Mouse (Mus musculus): ENCODE results near the gene Dsel. TPM values are rescaled to one million over a fixed set of nuclear protein-coding genes. Genes with fewer than 3 reads are reported as not detected.

Gene Dsel
- 1.3 TPM in 1 of 2 replicates, not detected in the other for polyA plus RNA-seq (2012; ENCODE audit: insufficient read depth, low replicate concordance)

- peaks cover 13% of the 10 kb centered on the region for H3K4me1 ChIP-seq
- no peaks in the 10 kb centered on the region for H3K36me3 ChIP-seq (replicated peaks; ENCODE audit: low read length)
- no peaks in the 10 kb centered on the region for H3K27me3 ChIP-seq (replicated peaks)
- no peak for TF ChIP-seq FLI1 (IDR thresholded peaks at IDR 0.05; ENCODE audit: low read length)
- TF ChIP-seq GATA1 (IDR thresholded peaks at IDR 0.05; ENCODE audit: borderline replicate concordance, low read length): no peak
- no peaks in the 10 kb centered on the region for H3K9me3 ChIP-seq
- H3K4me3 ChIP-seq (replicated peaks): peak within 1 kb of the TSS; percentile 93
These were observed at the start of gene Dsel for GRCm38 (mm10) chr1:111864779-111865165. Dsel (minus strand) TSS chr1:111864918.

DNA sequence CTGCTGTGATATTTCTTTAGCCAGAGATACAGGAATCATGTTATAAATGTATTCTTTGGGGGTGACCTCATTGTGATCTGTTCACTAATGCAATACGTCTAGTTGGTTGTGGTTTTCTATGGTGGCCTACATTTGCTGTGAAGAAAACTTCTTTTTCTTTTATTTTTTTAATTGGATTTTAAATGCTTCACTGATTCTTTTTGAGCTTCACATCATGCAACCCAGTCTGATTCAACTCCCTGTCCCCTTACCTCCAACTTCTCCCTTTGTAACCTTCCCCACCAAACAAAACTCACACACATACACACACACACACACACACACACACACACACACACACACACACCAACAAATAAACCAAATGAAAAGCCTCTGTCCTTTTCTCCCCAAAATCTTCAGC, 46.7 kb upstream of the Dsel start:
- Histone ChIP-seq H3K4me3 (replicated peaks) (no peak overlapping the region), H3K27me3 (replicated peaks) (no peaks in the 10 kb centered on the region), H3K9me3 (no peaks in the 10 kb centered on the region), H3K36me3 (replicated peaks; ENCODE audit: low read length) (no peaks in the 10 kb centered on the region), H3K4me1 (no peaks in the 10 kb centered on the region)
- TF ChIP-seq GATA1 (IDR thresholded peaks at IDR 0.05; ENCODE audit: borderline replicate concordance, low read length): no peak
- TF ChIP-seq FLI1 (IDR thresholded peaks at IDR 0.05; ENCODE audit: low read length): no peak

DNA sequence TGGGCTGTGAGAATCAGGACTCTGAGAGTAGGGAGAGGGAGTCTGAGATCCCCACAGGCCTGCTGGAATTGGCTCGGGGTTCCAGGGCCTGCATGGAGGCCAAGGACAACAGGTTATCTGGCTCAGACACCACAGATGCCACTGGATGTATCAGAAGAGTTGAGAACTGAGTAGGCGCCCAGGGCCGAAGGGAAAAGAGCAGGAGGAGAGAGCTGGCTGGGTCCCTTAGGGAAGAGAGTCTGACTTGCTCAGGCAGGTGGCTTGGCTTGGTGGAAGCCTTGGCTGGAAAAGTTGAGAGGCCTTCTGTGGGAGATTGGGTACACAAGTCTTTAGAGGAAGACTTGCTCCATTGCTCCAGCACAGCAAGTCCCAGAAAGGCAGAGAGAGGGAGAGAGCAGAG, 18.6 kb upstream of the Dsel start:
- TF ChIP-seq FLI1 (IDR thresholded peaks at IDR 0.05; ENCODE audit: low read length) (no peak), GATA1 (IDR thresholded peaks at IDR 0.05; ENCODE audit: borderline replicate concordance, low read length) (no peak)

GRCm38 (mm10) chr1:111875784-111876183, 11.1 kb upstream of the Dsel start:
- TF ChIP-seq GATA1 (IDR thresholded peaks at IDR 0.05; ENCODE audit: borderline replicate concordance, low read length) (no peak), FLI1 (IDR thresholded peaks at IDR 0.05; ENCODE audit: low read length) (no peak)
- no peaks in the 10 kb centered on the region for H3K9me3 ChIP-seq
- no peaks in the 10 kb centered on the region for H3K27me3 ChIP-seq (replicated peaks)
- H3K4me1 ChIP-seq: no peaks in the 10 kb centered on the region
- no peaks in the 10 kb centered on the region for H3K36me3 ChIP-seq (replicated peaks; ENCODE audit: low read length)
- no peak overlapping the region for H3K4me3 ChIP-seq (replicated peaks)

More for the DNA sequence above, 18.6 kb upstream of the Dsel start:
- no peaks in the 10 kb centered on the region for H3K4me1 ChIP-seq
- H3K36me3 ChIP-seq (replicated peaks; ENCODE audit: low read length): no peaks in the 10 kb centered on the region
- H3K27me3 ChIP-seq (replicated peaks): no peaks in the 10 kb centered on the region
- H3K9me3 ChIP-seq: no peaks in the 10 kb centered on the region
- no peak overlapping the region for H3K4me3 ChIP-seq (replicated peaks)

- Histone ChIP-seq H3K4me1 (no peaks in the 10 kb centered on the region), H3K9me3 (no peaks in the 10 kb centered on the region), H3K36me3 (replicated peaks; ENCODE audit: low read length) (no peaks in the 10 kb centered on the region), H3K4me3 (replicated peaks) (no peak overlapping the region), H3K27me3 (replicated peaks) (no peaks in the 10 kb centered on the region)
- TF ChIP-seq FLI1 (IDR thresholded peaks at IDR 0.05; ENCODE audit: low read length): no peak
- TF ChIP-seq GATA1 (IDR thresholded peaks at IDR 0.05; ENCODE audit: borderline replicate concordance, low read length): no peak
These were observed 8.5 kb upstream of the Dsel start for GRCm38 (mm10) chr1:111873196-111873595.

GRCm38 (mm10) chr1:111865467-111865866, 749 bp upstream of the Dsel start:
- Histone ChIP-seq H3K4me3 (replicated peaks) (no peak overlapping the region), H3K27me3 (replicated peaks) (no peaks in the 10 kb centered on the region)
- TF ChIP-seq FLI1 (IDR thresholded peaks at IDR 0.05; ENCODE audit: low read length): no peak
- TF ChIP-seq GATA1 (IDR thresholded peaks at IDR 0.05; ENCODE audit: borderline replicate concordance, low read length): no peak

GRCm38 (mm10) chr1:111864063-111864778, 497 bp downstream of the Dsel start:
- no peak for TF ChIP-seq GATA1 (IDR thresholded peaks at IDR 0.05; ENCODE audit: borderline replicate concordance, low read length)
- no peak for TF ChIP-seq FLI1 (IDR thresholded peaks at IDR 0.05; ENCODE audit: low read length)
- Histone ChIP-seq H3K27me3 (replicated peaks) (no peaks in the 10 kb centered on the region), H3K4me3 (replicated peaks) (peak overlapping the region; percentile 93), H3K36me3 (replicated peaks; ENCODE audit: low read length) (no peaks in the 10 kb centered on the region), H3K4me1 (peaks cover 13% of the 10 kb centered on the region), H3K9me3 (no peaks in the 10 kb centered on the region)

More at GRCm38 (mm10) chr1:111865467-111865866, 749 bp upstream of the Dsel start:
- Histone ChIP-seq H3K4me1 (peaks cover 13% of the 10 kb centered on the region), H3K36me3 (replicated peaks; ENCODE audit: low read length) (no peaks in the 10 kb centered on the region), H3K9me3 (no peaks in the 10 kb centered on the region)

DNA sequence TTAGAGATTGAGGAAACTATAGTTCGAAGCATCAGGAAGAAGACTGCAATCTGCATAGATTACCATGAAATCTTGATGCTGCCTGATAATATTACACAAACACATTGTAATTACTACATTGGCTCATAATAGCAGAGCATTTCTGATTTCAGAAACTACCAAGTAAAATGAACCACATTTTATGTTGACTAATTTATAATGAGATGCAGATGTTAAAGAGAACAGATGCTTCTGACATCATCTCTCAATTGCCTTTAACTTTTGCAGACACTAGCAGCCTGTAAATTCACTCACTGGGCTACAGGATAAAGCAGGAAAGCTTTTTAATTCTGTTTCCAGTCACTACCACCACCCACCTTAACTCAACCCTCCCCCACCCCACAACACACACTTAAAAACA, 6.9 kb downstream of the Dsel start:
- no peak overlapping the region for H3K4me3 ChIP-seq (replicated peaks)
- no peaks in the 10 kb centered on the region for H3K4me1 ChIP-seq
- H3K36me3 ChIP-seq (replicated peaks; ENCODE audit: low read length): no peaks in the 10 kb centered on the region
- H3K27me3 ChIP-seq (replicated peaks): no peaks in the 10 kb centered on the region
- no peak for TF ChIP-seq FLI1 (IDR thresholded peaks at IDR 0.05; ENCODE audit: low read length)
- no peaks in the 10 kb centered on the region for H3K9me3 ChIP-seq

- TF ChIP-seq FLI1 (IDR thresholded peaks at IDR 0.05; ENCODE audit: low read length): no peak
- TF ChIP-seq GATA1 (IDR thresholded peaks at IDR 0.05; ENCODE audit: borderline replicate concordance, low read length): no peak
- Histone ChIP-seq H3K4me3 (replicated peaks) (no peak overlapping the region), H3K27me3 (replicated peaks) (no peaks in the 10 kb centered on the region), H3K36me3 (replicated peaks; ENCODE audit: low read length) (no peaks in the 10 kb centered on the region), H3K4me1 (no peaks in the 10 kb centered on the region), H3K9me3 (no peaks in the 10 kb centered on the region)
These were observed 12.3 kb downstream of the Dsel start for GRCm38 (mm10) chr1:111852439-111852838.

GRCm38 (mm10) chr1:111833583-111834225, 31.0 kb downstream of the Dsel start:
- Histone ChIP-seq H3K9me3 (no peaks in the 10 kb centered on the region; the same call in 1 of the 2 replicates), H3K36me3 (replicated peaks; ENCODE audit: low read length) (no peaks in the 10 kb centered on the region), H3K4me3 (replicated peaks) (no peak overlapping the region), H3K27me3 (replicated peaks) (no peaks in the 10 kb centered on the region), H3K4me1 (no peaks in the 10 kb centered on the region)
- TF ChIP-seq GATA1 (IDR thresholded peaks at IDR 0.05; ENCODE audit: borderline replicate concordance, low read length): no peak
- TF ChIP-seq FLI1 (IDR thresholded peaks at IDR 0.05; ENCODE audit: low read length): no peak
